Mouse (Mus musculus): ENCODE measurements around the gene Gabbr2. TPM values are rescaled to one million over a fixed set of nuclear protein-coding genes. Genes with fewer than 3 reads are reported as not detected.

Gabbr2 gene
- polyA plus RNA-seq, 1 experiment from 2014 or later: 0.54 TPM

DNA sequence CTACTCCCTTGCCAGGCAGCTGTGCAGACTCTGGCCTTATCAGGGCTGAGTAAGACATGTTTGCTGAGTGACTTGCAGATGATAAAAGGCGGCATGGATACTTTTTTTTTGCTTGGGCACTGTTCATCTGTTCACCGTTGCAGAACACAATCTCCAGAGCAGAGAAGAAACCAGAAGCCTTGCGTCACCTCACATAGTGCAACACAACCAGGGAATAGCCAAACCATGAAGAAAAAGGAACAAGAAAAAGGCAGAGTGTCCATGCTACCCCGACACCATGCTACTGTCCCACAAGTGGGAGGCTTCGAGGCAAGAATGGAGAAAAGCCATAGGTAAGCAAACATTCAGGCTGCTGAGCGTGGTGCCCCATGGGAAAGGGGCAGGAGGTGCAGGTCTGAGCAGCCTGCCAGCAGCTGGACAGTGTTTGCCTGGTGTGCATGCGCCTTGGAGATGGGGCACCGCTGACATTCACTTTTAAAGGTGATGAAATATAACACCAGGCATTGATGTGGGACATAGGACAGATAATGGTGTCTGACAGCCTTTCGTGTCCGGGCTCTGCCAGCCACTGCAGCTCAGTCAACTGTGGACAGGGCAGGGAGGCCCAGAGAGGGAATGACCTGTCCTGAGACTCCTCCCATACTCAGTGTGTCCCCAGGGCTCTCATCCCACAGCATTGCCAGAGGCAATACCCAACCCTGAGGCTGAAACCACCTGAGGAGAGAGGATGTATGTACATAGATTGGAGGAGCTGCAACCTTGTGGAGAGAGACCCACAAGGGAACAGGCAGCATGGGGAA lies 31.3 kb upstream of the Gabbr2 start:
- no peak overlapping the region for H3K27ac ChIP-seq (ENCODE audit: low read depth, low read length)
- H3K4me1 ChIP-seq (replicated peaks; ENCODE audit: control insufficient read depth, insufficient read depth, low read length): no peaks in the 10 kb centered on the region
- H3K27me3 ChIP-seq (ENCODE audit: control insufficient read depth, insufficient read depth, low read length): no peaks in the 10 kb centered on the region
- no peak overlapping the region for H3K9ac ChIP-seq (ENCODE audit: low read depth, low read length)
- no peak overlapping the region for H3K4me2 ChIP-seq (replicated peaks; ENCODE audit: low read depth, low read length)
- no peaks in the 10 kb centered on the region for H3K36me3 ChIP-seq (ENCODE audit: control insufficient read depth, insufficient read depth, low read length)
- no peaks in the 10 kb centered on the region for H3K9me3 ChIP-seq (ENCODE audit: control insufficient read depth, low read length)
- DNase-seq (ENCODE audit: low spot score) (no peak), ATAC-seq (ENCODE audit: low FRiP score) (no peak)
- 75% methylated on average over 10 of the region's 10 CpGs for WGBS
- no peak overlapping the region for H3K4me3 ChIP-seq (ENCODE audit: low read depth, low read length)

DNA sequence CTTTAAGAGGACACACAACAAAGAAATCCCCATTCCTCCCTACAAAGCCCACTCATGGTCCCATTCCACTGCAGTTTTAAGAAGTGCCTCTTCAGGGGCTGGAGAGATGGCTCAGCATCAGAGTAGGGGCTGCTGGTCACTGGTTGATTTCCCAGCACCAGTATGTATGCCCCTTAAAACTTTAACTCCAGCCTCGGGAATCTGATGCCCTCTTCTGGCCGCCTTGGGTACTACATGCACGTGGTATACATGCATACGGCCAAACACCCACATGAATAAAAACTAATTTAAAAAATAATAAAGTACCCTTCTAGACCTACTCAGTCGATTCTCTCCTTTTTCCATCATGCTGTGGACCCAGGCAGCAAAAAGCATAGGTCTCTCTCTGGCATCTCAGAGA lies 28.9 kb upstream of the Gabbr2 start:
- Histone ChIP-seq H3K4me1 (replicated peaks; ENCODE audit: control insufficient read depth, insufficient read depth, low read length) (no peaks in the 10 kb centered on the region), H3K9ac (ENCODE audit: low read depth, low read length) (no peak overlapping the region), H3K4me2 (replicated peaks; ENCODE audit: low read depth, low read length) (no peak overlapping the region), H3K4me3 (ENCODE audit: low read depth, low read length) (no peak overlapping the region), H3K27me3 (ENCODE audit: control insufficient read depth, insufficient read depth, low read length) (no peaks in the 10 kb centered on the region), H3K9me3 (ENCODE audit: control insufficient read depth, low read length) (no peaks in the 10 kb centered on the region), H3K36me3 (ENCODE audit: control insufficient read depth, insufficient read depth, low read length) (no peaks in the 10 kb centered on the region), H3K27ac (ENCODE audit: low read depth, low read length) (no peak overlapping the region)
- whole genome bisulfite sequencing: 14% methylated on average over 5 of the region's 5 CpGs
- ATAC-seq (ENCODE audit: low FRiP score) (no peak), DNase-seq (ENCODE audit: low spot score) (peak; percentile 75)

DNA sequence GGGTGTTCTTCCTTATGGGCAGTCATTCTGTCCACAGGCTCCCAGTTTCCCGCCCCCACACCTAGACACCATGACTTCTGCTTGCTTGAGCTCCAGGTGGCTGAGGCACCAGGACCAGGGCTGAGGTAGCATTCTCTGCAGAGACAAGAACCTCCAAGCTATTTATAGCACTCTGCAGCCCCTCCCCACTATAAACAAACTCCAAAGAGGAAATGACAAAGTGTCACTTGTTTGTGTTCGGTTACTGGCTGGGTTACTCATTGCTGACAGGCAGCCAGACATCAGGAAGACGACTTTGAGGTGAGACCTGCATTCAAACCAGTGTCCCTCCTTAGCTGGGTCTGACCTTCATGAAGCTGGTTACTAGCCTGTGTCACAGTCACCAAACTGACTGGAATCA lies 23.5 kb upstream of the Gabbr2 start:
- Histone ChIP-seq H3K9ac (ENCODE audit: low read depth, low read length) (no peak overlapping the region), H3K4me1 (replicated peaks; ENCODE audit: control insufficient read depth, insufficient read depth, low read length) (no peaks in the 10 kb centered on the region), H3K4me3 (ENCODE audit: low read depth, low read length) (no peak overlapping the region), H3K4me2 (replicated peaks; ENCODE audit: low read depth, low read length) (no peak overlapping the region), H3K9me3 (ENCODE audit: control insufficient read depth, low read length) (no peaks in the 10 kb centered on the region), H3K27me3 (ENCODE audit: control insufficient read depth, insufficient read depth, low read length) (no peaks in the 10 kb centered on the region), H3K27ac (ENCODE audit: low read depth, low read length) (no peak overlapping the region), H3K36me3 (ENCODE audit: control insufficient read depth, insufficient read depth, low read length) (no peaks in the 10 kb centered on the region; the same call in 1 of the 2 replicates)
- ATAC-seq (ENCODE audit: low FRiP score) (no peak), DNase-seq (ENCODE audit: low spot score) (no peak)
- WGBS: 63% methylated on average over 3 of the region's 3 CpGs

DNA sequence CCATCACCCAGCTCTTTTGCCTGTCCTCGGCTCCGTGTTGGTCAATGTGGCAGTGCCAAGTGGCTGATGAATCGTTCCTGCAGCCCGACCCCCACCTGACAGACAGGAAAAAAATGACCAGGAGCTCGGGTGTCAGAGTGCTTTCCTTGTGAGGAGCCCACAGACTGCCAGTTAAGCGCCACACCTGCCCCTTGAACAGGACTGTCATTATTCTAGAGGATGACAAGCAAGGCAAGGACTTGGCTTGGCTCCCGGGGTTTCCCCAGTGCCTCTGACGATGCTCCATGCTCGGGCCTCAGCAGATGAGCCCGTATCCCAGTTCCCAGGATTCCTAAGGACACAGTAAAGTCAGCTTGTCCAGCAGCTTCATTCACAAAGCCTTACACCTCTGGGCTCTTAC lies 20.8 kb upstream of the Gabbr2 start:
- no peak overlapping the region for H3K4me3 ChIP-seq (ENCODE audit: low read depth, low read length)
- DNase-seq (ENCODE audit: low spot score) (no peak), ATAC-seq (ENCODE audit: low FRiP score) (no peak)
- H3K27me3 ChIP-seq (ENCODE audit: control insufficient read depth, insufficient read depth, low read length): no peaks in the 10 kb centered on the region
- no peak overlapping the region for H3K9ac ChIP-seq (ENCODE audit: low read depth, low read length)
- H3K9me3 ChIP-seq (ENCODE audit: control insufficient read depth, low read length): no peaks in the 10 kb centered on the region
- no peaks in the 10 kb centered on the region; the same call in 1 of the 2 replicates for H3K36me3 ChIP-seq (ENCODE audit: control insufficient read depth, insufficient read depth, low read length)
- no peaks in the 10 kb centered on the region for H3K4me1 ChIP-seq (replicated peaks; ENCODE audit: control insufficient read depth, insufficient read depth, low read length)
- 79% methylated on average over 10 of the region's 10 CpGs for WGBS
- no peak overlapping the region for H3K27ac ChIP-seq (ENCODE audit: low read depth, low read length)
- no peak overlapping the region for H3K4me2 ChIP-seq (replicated peaks; ENCODE audit: low read depth, low read length)

DNA sequence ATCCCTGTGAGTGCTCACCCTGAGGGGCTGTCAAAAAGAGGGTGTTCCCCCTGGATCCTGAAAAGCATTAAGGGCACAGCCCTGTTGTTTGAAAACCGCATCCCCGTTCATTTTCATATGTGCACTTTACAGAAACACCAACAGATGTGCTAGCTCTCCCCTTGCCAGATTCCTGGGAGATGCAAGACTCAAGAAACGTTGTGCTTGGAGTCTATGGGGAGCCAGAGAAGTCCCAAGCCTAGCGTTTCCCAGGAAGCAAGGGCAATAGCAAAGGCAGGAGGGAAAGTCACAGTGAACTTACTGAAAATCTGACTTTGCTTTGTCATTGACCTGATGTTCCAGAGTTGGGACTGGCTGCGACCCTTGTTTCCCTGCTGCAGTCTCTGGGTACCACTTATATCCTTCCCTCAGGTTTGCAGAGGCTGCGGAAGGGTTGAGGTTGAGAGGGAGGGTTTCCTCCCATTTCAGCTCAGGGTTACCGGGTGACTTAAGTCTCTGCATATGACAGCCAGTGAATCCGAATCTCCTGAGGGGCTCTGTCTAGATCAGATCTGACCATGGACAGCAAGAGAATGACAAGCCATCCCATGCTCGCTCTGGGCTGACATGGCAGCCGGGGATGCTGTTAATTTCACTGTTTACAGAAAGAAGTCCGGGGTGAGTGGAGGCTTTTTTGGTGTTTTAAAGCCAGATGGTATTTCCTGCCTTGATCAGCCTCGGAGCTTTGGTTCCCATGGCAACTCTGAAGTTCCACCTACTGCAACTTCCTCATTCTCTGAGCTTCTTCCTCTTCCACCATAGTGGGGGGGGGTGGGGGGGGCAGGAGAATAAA lies 18.9 kb upstream of the Gabbr2 start:
- no peak overlapping the region for H3K4me3 ChIP-seq (ENCODE audit: low read depth, low read length)
- H3K4me2 ChIP-seq (replicated peaks; ENCODE audit: low read depth, low read length): no peak overlapping the region
- no peaks in the 10 kb centered on the region for H3K27me3 ChIP-seq (ENCODE audit: control insufficient read depth, insufficient read depth, low read length)
- H3K27ac ChIP-seq (ENCODE audit: low read depth, low read length): no peak overlapping the region
- H3K36me3 ChIP-seq (ENCODE audit: control insufficient read depth, insufficient read depth, low read length): no peaks in the 10 kb centered on the region; the same call in 1 of the 2 replicates
- no peaks in the 10 kb centered on the region for H3K9me3 ChIP-seq (ENCODE audit: control insufficient read depth, low read length)
- no peaks in the 10 kb centered on the region for H3K4me1 ChIP-seq (replicated peaks; ENCODE audit: control insufficient read depth, insufficient read depth, low read length)
- DNase-seq (ENCODE audit: low spot score): no peak
- WGBS: 67% methylated on average over 12 of the region's 12 CpGs
- ATAC-seq (ENCODE audit: low FRiP score): no peak
- no peak overlapping the region for H3K9ac ChIP-seq (ENCODE audit: low read depth, low read length)

DNA sequence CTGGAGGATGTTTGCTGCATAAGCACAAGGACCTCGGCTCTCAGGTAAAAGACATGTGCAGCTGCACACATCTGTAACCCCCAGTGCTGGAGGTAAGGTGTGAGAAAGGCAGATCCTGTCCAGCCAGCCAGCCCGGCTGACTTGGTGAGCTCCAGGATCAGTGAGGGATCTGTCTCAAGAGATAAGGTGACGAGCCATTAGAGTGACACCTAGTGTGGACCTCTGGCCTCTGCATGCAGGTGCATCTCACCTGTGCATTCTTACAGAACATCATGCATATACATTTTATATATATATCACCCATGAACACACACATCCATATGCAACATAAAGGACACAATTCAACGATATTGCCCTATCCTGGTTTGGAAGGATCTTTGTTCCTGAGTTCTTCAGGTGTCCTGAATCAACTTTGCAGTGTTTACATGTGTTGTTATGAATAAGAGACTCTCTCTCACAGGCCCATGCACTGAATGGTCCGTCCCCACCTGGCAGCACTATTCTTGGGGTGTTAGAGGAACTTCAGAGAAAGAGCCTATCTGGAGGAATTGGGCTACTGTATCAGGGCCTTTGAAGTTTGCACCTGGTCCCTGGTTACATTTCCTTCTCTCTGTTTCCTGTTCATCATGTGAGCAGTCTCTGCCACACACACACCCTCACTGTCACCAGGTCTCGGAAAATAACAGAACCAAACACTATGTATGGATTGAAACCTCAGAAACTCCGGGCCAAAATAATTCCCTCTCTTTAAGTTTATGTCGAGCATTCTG lies 9.1 kb upstream of the Gabbr2 start:
- no peak for ATAC-seq (ENCODE audit: low FRiP score)
- no peaks in the 10 kb centered on the region for H3K36me3 ChIP-seq (ENCODE audit: control insufficient read depth, insufficient read depth, low read length)
- H3K9ac ChIP-seq (ENCODE audit: low read depth, low read length): no peak overlapping the region
- no peak overlapping the region for H3K27ac ChIP-seq (ENCODE audit: low read depth, low read length)
- no peaks in the 10 kb centered on the region for H3K27me3 ChIP-seq (ENCODE audit: control insufficient read depth, insufficient read depth, low read length)
- no peak overlapping the region for H3K4me3 ChIP-seq (ENCODE audit: low read depth, low read length)
- WGBS: 78% methylated on average over 8 of the region's 8 CpGs
- DNase-seq (ENCODE audit: low spot score): no peak
- H3K9me3 ChIP-seq (ENCODE audit: control insufficient read depth, low read length): no peaks in the 10 kb centered on the region
- no peak overlapping the region for H3K4me2 ChIP-seq (replicated peaks; ENCODE audit: low read depth, low read length)
- no peaks in the 10 kb centered on the region for H3K4me1 ChIP-seq (replicated peaks; ENCODE audit: control insufficient read depth, insufficient read depth, low read length)

DNA sequence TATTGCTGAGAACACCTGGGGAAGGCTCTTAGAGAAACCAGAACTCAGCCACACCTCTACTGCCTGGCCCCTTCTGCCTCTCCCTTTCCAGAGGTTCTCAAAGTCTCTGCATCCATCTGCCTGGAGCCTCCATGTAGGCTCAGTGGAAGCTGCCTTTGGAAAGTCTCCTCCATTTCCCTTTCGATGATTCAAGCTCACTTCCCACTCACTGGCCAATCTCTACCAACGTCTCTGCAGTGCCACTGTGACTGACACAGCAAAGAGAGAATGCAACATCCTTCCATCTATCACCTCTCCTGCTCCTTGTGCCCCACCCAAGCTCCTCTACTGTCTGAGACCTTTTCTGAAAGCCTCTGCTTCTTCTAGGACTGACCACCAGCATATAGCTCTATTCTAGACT lies 6.3 kb upstream of the Gabbr2 start:
- Histone ChIP-seq H3K9me3 (ENCODE audit: control insufficient read depth, low read length) (no peaks in the 10 kb centered on the region), H3K4me2 (replicated peaks; ENCODE audit: low read depth, low read length) (no peak overlapping the region), H3K4me1 (replicated peaks; ENCODE audit: control insufficient read depth, insufficient read depth, low read length) (no peaks in the 10 kb centered on the region), H3K27ac (ENCODE audit: low read depth, low read length) (no peak overlapping the region), H3K9ac (ENCODE audit: low read depth, low read length) (no peak overlapping the region), H3K4me3 (ENCODE audit: low read depth, low read length) (no peak overlapping the region), H3K27me3 (ENCODE audit: control insufficient read depth, insufficient read depth, low read length) (peaks cover 16% of the 10 kb centered on the region), H3K36me3 (ENCODE audit: control insufficient read depth, insufficient read depth, low read length) (no peaks in the 10 kb centered on the region)
- DNase-seq (ENCODE audit: low spot score) (no peak), ATAC-seq (ENCODE audit: low FRiP score) (no peak)
- WGBS: 79% methylated on average over 2 of the region's 2 CpGs

DNA sequence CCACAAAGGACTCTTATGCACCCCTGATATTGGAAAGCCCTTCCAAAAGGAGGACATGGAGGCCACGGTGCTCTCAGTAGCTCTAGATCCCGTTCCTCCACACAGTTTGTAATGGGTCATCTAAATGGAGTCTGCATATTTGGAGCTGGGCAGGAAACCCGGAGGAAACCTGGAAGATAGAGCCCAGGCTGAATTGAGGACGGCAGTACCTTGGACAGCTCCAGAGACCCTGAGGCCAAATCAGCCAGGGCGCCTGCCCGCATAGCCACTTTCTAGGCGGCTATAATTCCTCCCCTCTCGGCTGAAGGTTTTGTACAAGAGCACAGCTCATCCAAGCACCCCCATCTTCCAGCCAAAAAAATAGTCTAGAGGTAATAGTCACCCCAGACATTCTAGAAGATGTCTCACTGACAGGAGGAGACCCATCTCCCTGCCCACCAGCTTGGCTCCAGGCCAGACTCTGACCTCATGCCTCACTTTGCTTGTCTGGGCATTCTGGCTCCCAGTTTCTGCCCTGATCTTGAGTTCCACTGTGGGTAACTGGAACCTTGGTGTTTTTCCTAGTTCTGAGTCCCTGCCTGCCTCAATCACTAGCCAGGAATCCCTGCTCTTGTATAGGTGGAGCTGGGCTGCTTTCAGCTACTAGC lies 1.3 kb upstream of the Gabbr2 start:
- Histone ChIP-seq H3K27me3 (ENCODE audit: control insufficient read depth, insufficient read depth, low read length) (peaks cover 56% of the 10 kb centered on the region), H3K27ac (ENCODE audit: low read depth, low read length) (no peak overlapping the region), H3K36me3 (ENCODE audit: control insufficient read depth, insufficient read depth, low read length) (no peaks in the 10 kb centered on the region), H3K4me2 (replicated peaks; ENCODE audit: low read depth, low read length) (no peak overlapping the region), H3K9ac (ENCODE audit: low read depth, low read length) (no peak overlapping the region), H3K4me3 (ENCODE audit: low read depth, low read length) (no peak overlapping the region), H3K4me1 (replicated peaks; ENCODE audit: control insufficient read depth, insufficient read depth, low read length) (peaks cover 7% of the 10 kb centered on the region; the same call in 1 of the 2 replicates), H3K9me3 (ENCODE audit: control insufficient read depth, low read length) (no peaks in the 10 kb centered on the region)
- peak; percentile 72 for DNase-seq (ENCODE audit: low spot score)
- no peak for ATAC-seq (ENCODE audit: low FRiP score)
- 10% methylated on average over 8 of the region's 8 CpGs for WGBS

All from hindbrain, embryonic 11.5 days (tissue).